Mouse (Mus musculus) liver, embryonic 15.5 days (tissue): Measurements from ENCODE around the gene Dlgap1. TPM values are rescaled to one million over a fixed set of nuclear protein-coding genes. Genes with fewer than 3 reads are reported as not detected.

Experiments
- ATAC-seq: fragments of 200-750 bp; cut with Nextera tagmentation; 2 replicates; pipeline ENCODE4 v1.8.0; 2017; ENCODE audit warnings: moderate number of reproducible peaks, mild to moderate bottlenecking, moderate library complexity; ENCODE audit not compliant: insufficient read depth
- H3K27ac ChIP-seq: fragments of 300-500 bp; sonication (generic); replicated peaks from 2 replicates; pipeline ENCODE4 v1.5.1; 2015; ENCODE audit warnings: mild to moderate bottlenecking, inconsistent platforms
- H3K27me3 ChIP-seq: fragments of 300-500 bp; sonication (generic); 2 replicates; pipeline ENCODE4 v1.6.1; 2015; ENCODE audit warnings: mild to moderate bottlenecking, inconsistent platforms
- H3K36me3 ChIP-seq: fragments of 300-500 bp; sonication (generic); replicated peaks from 2 replicates; pipeline ENCODE4 v1.6.1; 2015; ENCODE audit warnings: moderate library complexity, mild to moderate bottlenecking, inconsistent platforms
- H3K4me1 ChIP-seq: fragments of 300-500 bp; sonication (generic); replicated peaks from 2 replicates; pipeline ENCODE4 v1.6.1; 2015; ENCODE audit warnings: inconsistent platforms
- H3K4me2 ChIP-seq: fragments of 300-500 bp; sonication (generic); 2 replicates; pipeline ENCODE4 v1.6.1; 2015; ENCODE audit warnings: moderate library complexity, mild to moderate bottlenecking, inconsistent platforms
- H3K4me3 ChIP-seq: fragments of 300-500 bp; sonication (generic); replicated peaks from 2 replicates; pipeline ENCODE4 v1.5.1; 2015; ENCODE audit warnings: mild to moderate bottlenecking, inconsistent platforms
- H3K9ac ChIP-seq: fragments of 300-500 bp; sonication (generic); 2 replicates; pipeline ENCODE4 v1.6.1; 2015; ENCODE audit warnings: moderate library complexity, mild to moderate bottlenecking, inconsistent platforms
- H3K9me3 ChIP-seq: fragments of 300-500 bp; sonication (generic); replicated peaks from 2 replicates; pipeline ENCODE4 v1.6.1; 2016; ENCODE audit warnings: inconsistent platforms
- WGBS: fragments of 180-500 bp; shearing (Covaris S2); methylation state at CpG from one replicate; pipeline ENCODE4 v1.1.7; 2015; ENCODE audit warnings: mixed read lengths; ENCODE audit not compliant: insufficient replicate concordance; 5-methylcytosine and 5-hydroxymethylcytosine counted together
- polyA plus RNA-seq: library from polyadenylated mRNA; unstranded; fragments of >200 nt; fragmentation: Nextera tagmentation; extraction: Ambion mirVana; gene quantifications from 2 replicates; pipeline ENCODE4 v1.2.1, GENCODE M21; 2015

The Dlgap1 gene
- polyA plus RNA-seq, 1 experiment from 2014 or later: 0.02 TPM

DNA sequence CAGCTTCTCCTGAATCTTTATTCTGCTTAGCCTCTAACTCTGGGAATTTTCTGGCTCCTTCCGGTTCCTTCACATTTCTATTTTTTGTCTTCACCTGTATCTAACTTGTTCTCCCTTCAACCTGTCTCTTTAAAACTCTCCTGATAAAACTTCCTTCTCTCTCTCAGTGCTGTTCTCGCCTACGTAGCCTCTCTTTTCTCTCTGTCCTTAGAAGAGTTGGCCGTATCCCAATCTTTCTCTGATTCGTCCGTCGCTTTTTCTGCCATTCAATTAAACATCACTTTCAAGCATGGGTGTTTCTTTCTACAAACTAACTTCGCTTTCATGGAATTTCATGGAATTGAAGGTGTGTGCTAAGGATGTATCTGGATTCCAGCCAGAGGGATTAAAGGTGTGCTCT, 721.7 kb downstream of the Dlgap1 start:
- Histone ChIP-seq H3K36me3 (no peaks in the 10 kb centered on the region), H3K9ac (no peak overlapping the region), H3K4me1 (no peaks in the 10 kb centered on the region), H3K27ac (no peak overlapping the region), H3K27me3 (no peaks in the 10 kb centered on the region), H3K4me2 (no peak overlapping the region), H3K4me3 (no peak overlapping the region), H3K9me3 (no peaks in the 10 kb centered on the region)
- no peak for ATAC-seq
- WGBS: 69% methylated on average over 8 of the region's 8 CpGs

DNA sequence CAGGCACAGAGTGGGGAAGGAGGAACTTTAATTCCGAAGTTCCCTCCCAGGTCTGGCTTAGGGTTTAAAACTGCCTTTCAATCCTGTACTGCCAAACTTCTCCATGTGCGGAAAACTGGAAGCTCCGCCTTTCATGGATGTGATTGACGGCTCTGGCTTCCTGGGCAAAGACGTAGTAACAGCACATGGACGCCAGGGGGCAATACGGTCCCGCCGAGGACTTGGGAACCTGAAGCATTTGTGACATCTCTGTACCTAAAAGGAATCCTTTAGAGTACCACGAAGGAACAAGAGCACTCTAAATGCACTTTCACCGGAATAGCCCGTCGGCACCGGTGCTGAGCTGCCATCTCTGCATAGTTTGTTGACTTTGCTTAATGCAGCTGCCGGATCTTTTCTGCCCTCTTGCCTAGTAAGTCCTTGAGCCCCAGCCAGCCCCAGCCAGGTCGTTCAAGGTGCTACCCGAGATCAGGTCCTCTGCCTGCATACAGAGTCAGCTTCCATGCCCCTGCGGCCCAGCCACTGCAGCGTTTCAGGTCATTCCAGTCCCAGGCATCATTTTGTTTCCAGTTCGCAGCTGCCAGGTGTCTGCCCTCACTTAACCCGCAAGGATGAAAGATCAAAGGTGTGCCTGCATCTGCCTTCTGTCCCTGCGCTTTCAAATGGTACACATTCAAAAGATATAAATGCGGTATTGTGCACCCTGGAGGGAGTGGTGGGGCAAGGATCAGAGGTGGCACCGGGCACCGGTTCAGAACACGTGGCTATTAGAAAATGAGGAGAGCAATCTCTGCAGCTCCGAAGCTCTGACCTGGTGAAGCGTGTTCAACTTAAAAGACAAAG, 738.3 kb downstream of the Dlgap1 start:
- Histone ChIP-seq H3K9me3 (no peaks in the 10 kb centered on the region), H3K27me3 (peaks cover 20% of the 10 kb centered on the region), H3K27ac (no peak overlapping the region), H3K9ac (no peak overlapping the region), H3K36me3 (no peaks in the 10 kb centered on the region), H3K4me1 (no peaks in the 10 kb centered on the region; the same call in 1 of the 2 replicates), H3K4me2 (peak overlapping the region; percentile 32), H3K4me3 (no peak overlapping the region)
- WGBS: 5% methylated on average over 28 of the region's 28 CpGs
- ATAC-seq: no peak

DNA sequence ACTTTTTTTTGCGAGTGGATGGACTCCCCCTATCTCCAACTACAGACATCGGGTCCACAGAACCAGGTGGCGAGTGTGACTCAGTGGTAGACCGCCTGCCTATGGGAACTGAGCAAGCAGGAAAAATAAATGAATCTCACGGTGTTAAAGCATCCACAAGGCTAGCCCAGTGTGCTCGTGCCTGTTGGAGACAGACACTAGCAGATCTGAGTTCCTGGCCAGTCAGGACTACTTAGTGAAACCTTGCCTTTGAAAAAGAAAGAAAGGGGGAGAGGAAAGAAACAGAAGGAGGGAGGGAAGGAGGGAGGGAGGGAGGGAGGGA, 738.9 kb downstream of the Dlgap1 start:
- 23% methylated on average over 6 of the region's 6 CpGs for WGBS
- no peak overlapping the region for H3K9ac ChIP-seq
- no peaks in the 10 kb centered on the region for H3K36me3 ChIP-seq
- H3K27ac ChIP-seq: no peak overlapping the region
- no peak overlapping the region for H3K4me3 ChIP-seq
- H3K4me2 ChIP-seq: no peak overlapping the region
- ATAC-seq: no peak
- H3K4me1 ChIP-seq: no peaks in the 10 kb centered on the region; the same call in 1 of the 2 replicates
- H3K9me3 ChIP-seq: no peaks in the 10 kb centered on the region
- H3K27me3 ChIP-seq: peaks cover 20% of the 10 kb centered on the region

DNA sequence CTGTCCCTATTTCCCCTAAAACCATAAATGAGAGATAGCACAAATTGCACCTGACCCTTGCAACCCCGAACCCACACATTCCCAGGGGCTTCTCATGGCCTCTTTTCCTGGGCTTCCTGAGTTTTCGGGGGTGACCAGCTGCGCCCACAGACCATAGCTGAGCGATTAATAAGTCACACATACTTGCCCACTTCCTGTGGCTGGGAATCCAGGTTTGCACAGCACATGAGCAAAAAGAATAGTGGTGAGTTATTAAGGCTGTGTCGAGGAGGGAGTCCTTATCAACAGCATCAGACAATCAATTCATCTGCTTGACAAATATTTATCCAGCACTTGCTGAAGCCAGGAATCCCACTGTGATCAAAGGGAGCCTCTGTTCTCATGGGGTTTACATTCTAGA, 740.7 kb downstream of the Dlgap1 start:
- Histone ChIP-seq H3K4me1 (no peaks in the 10 kb centered on the region; the same call in 1 of the 2 replicates), H3K27ac (no peak overlapping the region), H3K4me2 (no peak overlapping the region), H3K4me3 (no peak overlapping the region), H3K9me3 (no peaks in the 10 kb centered on the region), H3K36me3 (no peaks in the 10 kb centered on the region), H3K27me3 (peaks cover 20% of the 10 kb centered on the region), H3K9ac (no peak overlapping the region)
- no peak for ATAC-seq
- WGBS: 22% methylated on average over 5 of the region's 5 CpGs

DNA sequence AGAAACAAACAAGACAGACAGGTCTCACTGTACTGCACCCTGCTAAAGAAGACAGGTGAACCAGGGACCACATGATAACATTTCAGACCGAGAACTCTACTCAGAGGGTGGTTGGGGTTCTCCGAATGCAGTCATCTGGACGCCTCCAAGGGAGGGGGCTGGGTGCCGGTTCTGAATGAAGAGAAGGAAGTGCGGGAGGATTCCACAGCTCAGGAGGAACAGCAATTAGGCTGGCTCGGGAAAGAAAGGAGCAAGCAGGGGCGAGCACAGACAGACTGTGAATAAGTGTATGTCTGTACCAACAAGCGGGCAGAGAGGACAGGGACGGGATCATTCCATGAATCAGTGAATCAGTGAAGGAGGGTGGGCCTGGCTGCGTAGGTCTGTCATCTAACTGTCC, 744.6 kb downstream of the Dlgap1 start:
- Histone ChIP-seq H3K27ac (no peak overlapping the region), H3K36me3 (no peaks in the 10 kb centered on the region), H3K4me2 (no peak overlapping the region), H3K9ac (no peak overlapping the region), H3K4me3 (no peak overlapping the region), H3K4me1 (no peaks in the 10 kb centered on the region), H3K9me3 (no peaks in the 10 kb centered on the region), H3K27me3 (peaks cover 12% of the 10 kb centered on the region; the same call in 1 of the 2 replicates)
- 50% methylated on average over 10 of the region's 10 CpGs for WGBS
- no peak for ATAC-seq

DNA sequence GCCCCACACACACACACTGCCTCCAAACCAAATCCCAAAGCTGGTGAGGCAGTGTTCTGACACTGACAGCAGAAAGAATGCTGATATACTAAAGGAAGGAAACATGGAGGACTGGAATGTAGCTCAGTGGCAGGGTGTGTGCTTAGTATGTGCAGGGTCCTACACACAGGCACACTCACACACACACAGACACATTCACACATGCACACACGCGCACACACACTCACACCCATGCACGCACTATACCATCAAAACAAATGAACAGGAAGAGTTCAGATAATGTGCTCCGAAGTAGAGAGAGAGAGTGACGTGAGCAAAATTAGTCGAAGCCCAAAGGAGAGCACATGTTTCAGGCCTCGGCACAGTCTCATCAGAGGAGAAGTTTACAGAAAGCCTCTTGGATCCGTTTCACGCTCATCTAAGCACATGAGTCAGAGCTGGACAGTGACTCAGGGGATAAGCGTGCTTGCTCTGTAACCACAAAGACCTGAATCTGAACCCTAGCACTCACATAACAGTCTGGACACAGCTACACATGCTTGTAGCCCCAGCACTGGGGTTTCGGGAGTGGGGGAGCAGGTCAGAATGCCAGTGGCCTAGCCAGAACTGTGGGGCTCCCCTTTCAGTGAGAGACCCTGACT, 750.9 kb downstream of the Dlgap1 start:
- Histone ChIP-seq H3K4me3 (no peak overlapping the region), H3K9me3 (no peaks in the 10 kb centered on the region), H3K27ac (no peak overlapping the region), H3K4me1 (no peaks in the 10 kb centered on the region), H3K36me3 (no peaks in the 10 kb centered on the region), H3K9ac (no peak overlapping the region), H3K4me2 (no peak overlapping the region), H3K27me3 (no peaks in the 10 kb centered on the region)
- ATAC-seq: no peak
- 59% methylated on average over 11 of the region's 11 CpGs for WGBS

DNA sequence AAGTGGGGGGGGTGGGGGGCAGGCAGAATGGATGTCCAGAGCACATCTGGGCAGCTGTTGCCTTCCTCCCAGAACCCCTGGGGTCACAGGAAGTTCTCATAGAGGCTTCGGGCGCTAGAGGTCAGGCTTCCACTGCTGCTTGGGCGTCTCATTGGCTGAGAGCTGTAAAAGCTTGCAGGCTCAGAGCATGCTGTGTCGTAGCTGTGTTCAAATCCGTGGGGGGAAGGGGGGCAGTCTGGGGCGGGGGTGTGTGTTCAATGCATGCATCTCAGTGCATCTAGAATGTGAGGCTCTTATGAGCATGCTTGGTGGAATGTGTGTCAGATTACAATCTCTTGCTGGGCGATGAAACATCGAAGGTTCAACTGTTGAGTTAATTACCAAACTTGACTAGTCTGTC, 751.9 kb downstream of the Dlgap1 start:
- H3K4me1 ChIP-seq: no peaks in the 10 kb centered on the region
- H3K9ac ChIP-seq: no peak overlapping the region
- H3K27ac ChIP-seq: no peak overlapping the region
- no peaks in the 10 kb centered on the region for H3K27me3 ChIP-seq
- H3K36me3 ChIP-seq: no peaks in the 10 kb centered on the region
- 25% methylated on average over 8 of the region's 8 CpGs for WGBS
- H3K4me2 ChIP-seq: no peak overlapping the region
- no peak overlapping the region for H3K4me3 ChIP-seq
- H3K9me3 ChIP-seq: no peaks in the 10 kb centered on the region
- ATAC-seq: no peak

DNA sequence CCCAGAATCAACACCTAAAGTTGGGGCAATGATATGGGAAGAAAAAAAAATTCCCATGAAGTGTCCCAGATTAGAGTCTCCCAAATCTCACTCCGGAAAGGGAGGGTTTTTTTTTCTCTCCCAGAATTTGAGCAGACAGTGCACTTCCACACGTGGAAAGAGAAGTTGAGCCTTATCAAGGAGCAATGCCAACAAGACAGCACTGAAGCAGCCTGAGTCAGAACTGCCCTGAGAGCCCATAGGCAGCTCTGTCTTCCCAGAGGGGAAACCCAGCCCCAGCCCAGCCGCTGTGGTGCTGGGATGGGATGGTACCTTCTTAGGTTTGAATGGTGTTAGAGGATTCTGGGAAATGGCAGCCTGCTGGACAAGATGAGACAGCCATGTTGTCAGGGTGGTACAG, 753.3 kb downstream of the Dlgap1 start:
- no peak overlapping the region for H3K4me2 ChIP-seq
- no peaks in the 10 kb centered on the region for H3K4me1 ChIP-seq
- ATAC-seq: no peak
- 52% methylated on average over 3 of the region's 3 CpGs for WGBS
- H3K9me3 ChIP-seq: no peaks in the 10 kb centered on the region
- no peaks in the 10 kb centered on the region for H3K27me3 ChIP-seq
- no peak overlapping the region for H3K9ac ChIP-seq
- H3K27ac ChIP-seq: no peak overlapping the region
- no peaks in the 10 kb centered on the region for H3K36me3 ChIP-seq
- H3K4me3 ChIP-seq: no peak overlapping the region

DNA sequence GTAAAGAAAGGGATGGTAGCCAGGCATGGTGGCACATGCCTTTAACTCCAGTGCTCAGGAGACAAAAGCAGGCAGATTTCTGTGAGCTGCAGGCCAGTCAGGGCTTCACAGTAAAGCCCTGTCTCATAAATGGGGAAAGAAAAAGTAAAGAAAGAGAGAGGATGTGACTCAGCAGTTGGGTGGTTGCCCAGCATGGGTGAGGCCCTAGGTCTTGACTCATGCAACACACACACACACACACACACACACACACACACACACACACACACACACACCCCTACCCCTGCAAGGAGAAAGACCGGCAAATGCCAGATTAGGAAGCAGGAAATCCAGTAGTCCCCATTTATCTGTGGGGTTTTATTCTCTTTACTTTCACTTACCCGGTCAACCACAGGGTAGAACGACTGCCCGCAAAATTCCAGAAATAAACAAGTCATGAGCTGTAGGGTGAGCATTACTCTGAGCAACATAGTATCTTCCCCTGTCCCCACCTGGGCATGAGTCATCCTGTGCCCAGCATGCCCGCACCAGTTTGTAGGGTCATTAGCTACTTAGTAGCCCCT, 759.9 kb downstream of the Dlgap1 start:
- H3K4me1 ChIP-seq: no peaks in the 10 kb centered on the region
- H3K9me3 ChIP-seq: no peaks in the 10 kb centered on the region
- no peak for ATAC-seq
- no peak overlapping the region for H3K4me2 ChIP-seq
- no peak overlapping the region for H3K9ac ChIP-seq
- H3K27ac ChIP-seq: no peak overlapping the region
- H3K4me3 ChIP-seq: no peak overlapping the region
- WGBS: 41% methylated on average over 5 of the region's 5 CpGs
- no peaks in the 10 kb centered on the region for H3K36me3 ChIP-seq
- H3K27me3 ChIP-seq: no peaks in the 10 kb centered on the region

DNA sequence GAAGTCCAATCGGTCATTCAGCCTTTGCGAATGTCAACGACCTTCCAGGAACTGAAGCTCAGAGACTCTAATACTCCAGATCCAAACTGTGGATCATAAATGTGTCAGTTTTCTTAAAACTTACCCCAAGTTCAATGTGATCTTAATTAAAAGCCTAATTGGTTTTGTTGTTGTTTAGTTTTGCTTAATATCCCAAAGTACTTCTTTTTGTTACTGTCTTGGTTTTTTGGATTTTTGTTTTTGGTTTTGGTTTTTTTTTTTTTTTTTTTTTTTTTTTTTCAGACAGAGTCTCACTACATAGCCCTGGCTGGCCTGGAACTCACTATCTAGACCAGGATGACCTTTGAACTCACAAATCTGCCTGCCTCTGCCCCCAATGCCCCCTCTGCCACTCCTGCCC, 765.9 kb downstream of the Dlgap1 start:
- ATAC-seq: no peak
- 68% methylated on average over 3 of the region's 3 CpGs for WGBS
- Histone ChIP-seq H3K4me3 (no peak overlapping the region), H3K36me3 (no peaks in the 10 kb centered on the region), H3K4me2 (no peak overlapping the region), H3K4me1 (no peaks in the 10 kb centered on the region), H3K27ac (no peak overlapping the region), H3K9ac (no peak overlapping the region), H3K9me3 (no peaks in the 10 kb centered on the region), H3K27me3 (no peaks in the 10 kb centered on the region)

DNA sequence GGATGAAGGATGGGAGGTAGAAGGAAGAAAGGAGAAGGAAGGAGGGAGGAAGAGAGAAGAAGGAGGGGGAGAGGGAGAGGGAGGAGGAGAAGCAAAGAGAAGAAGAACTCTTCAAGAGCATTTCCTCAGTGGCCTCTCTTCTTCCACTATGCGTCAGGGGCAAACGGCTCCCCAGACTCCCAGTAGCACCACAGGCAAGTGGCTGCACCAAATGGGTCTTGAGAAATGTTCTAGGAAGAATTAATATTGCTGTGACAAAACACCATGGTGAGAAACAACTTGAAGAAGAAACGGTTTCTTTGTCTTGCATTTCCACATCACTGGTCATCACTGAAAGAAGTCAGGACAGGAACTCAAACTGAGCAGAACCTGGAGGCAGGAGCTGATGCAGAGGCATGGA, 766.5 kb downstream of the Dlgap1 start:
- WGBS: 56% methylated on average over 3 of the region's 3 CpGs
- H3K4me2 ChIP-seq: no peak overlapping the region
- H3K27me3 ChIP-seq: no peaks in the 10 kb centered on the region
- no peaks in the 10 kb centered on the region for H3K36me3 ChIP-seq
- H3K4me1 ChIP-seq: no peaks in the 10 kb centered on the region
- H3K9me3 ChIP-seq: no peaks in the 10 kb centered on the region
- no peak overlapping the region for H3K4me3 ChIP-seq
- no peak overlapping the region for H3K27ac ChIP-seq
- no peak for ATAC-seq
- no peak overlapping the region for H3K9ac ChIP-seq
